22 mouse cellular contexts compared by ENCODE assay signal in genomic region chr3:81052422-81052821, GRCm38 (mm10). TPM values are rescaled to one million over a fixed set of nuclear protein-coding genes. Genes with fewer than 3 reads are reported as not detected.
DNase-seq lines count a peak whose midpoint lies in the region; ATAC-seq and TF ChIP-seq lines count a peak whose summit lies in the region.
"Had no signal": no experiment of that assay in that cellular context is flagged by ENCODE, and none has a peak within 500 bp of the region (broad histone marks: within the 10 kb centered on the region; RNA-seq: fewer than 3 reads in every experiment).

No protein-coding gene starts in this region.

- H3K79me2 ChIP-seq in macrophage (ENCODE audit: inconsistent target), result no peaks in the 10 kb centered on the region

- H3K9ac ChIP-seq in kidney, embryonic 15.5 days, result no peak overlapping the region
- H3K9ac ChIP-seq in lung, postnatal 0 days (replicated peaks; ENCODE audit: low read depth), result no peak overlapping the region
- H3K9ac ChIP-seq: embryonic facial prominence, embryonic 12.5 days; forebrain, embryonic 12.5 days; heart, embryonic 12.5 days had no signal

- no peaks in the 10 kb centered on the region for H3K36me3 ChIP-seq in kidney, embryonic 15.5 days
- no peaks in the 10 kb centered on the region for H3K36me3 ChIP-seq in lung, postnatal 0 days (ENCODE audit: insufficient read depth, low read length)
- H3K36me3 ChIP-seq in macrophage (ENCODE audit: inconsistent target), result no peaks in the 10 kb centered on the region
- H3K36me3 ChIP-seq: embryonic facial prominence, embryonic 12.5 days; forebrain, embryonic 12.5 days; G1E; heart, embryonic 12.5 days; hindbrain, embryonic 10.5 days had no signal

- 0 out of 2 replicates have a peak overlapping the region, but pooled peaks have one; percentile 13 for H3K27ac ChIP-seq in kidney, embryonic 15.5 days
- no peak overlapping the region for H3K27ac ChIP-seq in lung, postnatal 0 days (ENCODE audit: low read length)
- H3K27ac ChIP-seq in macrophage, result peak overlapping the region; percentile 87
- H3K27ac ChIP-seq: embryonic facial prominence, embryonic 12.5 days; forebrain, embryonic 12.5 days; gastrocnemius, adult 2 months; hindbrain, embryonic 10.5 days had no signal

- no peak for TF ChIP-seq CTCF in lung, postnatal 0 days (IDR thresholded peaks at IDR 0.05)

- ATAC-seq in frontal cortex, adult (ENCODE audit: low TSS enrichment), result peak; percentile 77
- ATAC-seq in kidney, embryonic 15.5 days (replicated peaks; ENCODE audit: low FRiP score), result no peak
- peak; percentile 48; the same call in 1 of the 2 replicates for ATAC-seq in lung, postnatal 0 days
- ATAC-seq: CD4-positive, CD25-positive, alpha-beta regulatory T cell, adult 4 months; forebrain, embryonic 16.5 days had no signal

- H3K4me3 ChIP-seq in kidney, embryonic 15.5 days (replicated peaks), result no peak overlapping the region
- H3K4me3 ChIP-seq in lung, postnatal 0 days (ENCODE audit: low read depth, low read length), result no peak overlapping the region
- no peak overlapping the region for H3K4me3 ChIP-seq in macrophage (ENCODE audit: inconsistent target)
- H3K4me3 ChIP-seq: embryonic facial prominence, embryonic 12.5 days; forebrain, embryonic 12.5 days; gastrocnemius, adult 2 months; heart, embryonic 12.5 days; hindbrain, embryonic 10.5 days had no signal

- H3K4me1 ChIP-seq in kidney, embryonic 15.5 days, result peaks cover 16% of the 10 kb centered on the region
- H3K4me1 ChIP-seq in lung, postnatal 0 days (ENCODE audit: insufficient read depth, low read depth, low read length), result no peaks in the 10 kb centered on the region
- H3K4me1 ChIP-seq: forebrain, embryonic 12.5 days; heart, embryonic 12.5 days had no signal

- DNase-seq in frontal cortex, postnatal 10 days (ENCODE audit: low spot score in 2 of 2), result no peak
- DNase-seq in kidney, adult 8-10 months, result no peak
- peak; percentile 25 for DNase-seq in lung, postnatal 0 days (ENCODE audit: low spot score)
- DNase-seq in lung, postnatal 14 days, result no peak
- DNase-seq in spleen, postnatal 14 days (ENCODE audit: low spot score in 2 of 2), result no peak
- DNase-seq: B cell, adult 2 months; cerebellum, adult 11-12 months; cerebellum, adult 9-10 months; cerebellum, postnatal 25 days; gastrocnemius, adult 2 months; gastrocnemius, postnatal 25 days had no signal

- no peaks in the 10 kb centered on the region for H3K27me3 ChIP-seq in kidney, embryonic 15.5 days
- H3K27me3 ChIP-seq in lung, postnatal 0 days (replicated peaks; ENCODE audit: insufficient read depth, low read length), result no peaks in the 10 kb centered on the region
- H3K27me3 ChIP-seq: embryonic facial prominence, embryonic 12.5 days; forebrain, embryonic 12.5 days; heart, embryonic 12.5 days had no signal

- no peak overlapping the region for H3K4me2 ChIP-seq in kidney, embryonic 15.5 days
- H3K4me2 ChIP-seq in lung, postnatal 0 days (replicated peaks; ENCODE audit: low read depth, low read length), result no peak overlapping the region
- H3K4me2 ChIP-seq: embryonic facial prominence, embryonic 12.5 days; forebrain, embryonic 12.5 days; heart, embryonic 12.5 days had no signal

- WGBS in kidney, embryonic 15.5 days, result 62% methylated on average over 6 of the region's 6 CpGs
- 51% methylated on average over 6 of the region's 6 CpGs for WGBS in lung, postnatal 0 days
- 97% methylated on average over 5 of the region's 6 CpGs for WGBS in macrophage (ENCODE audit: missing documents)

- TF ChIP-seq EP300 in lung, postnatal 0 days (IDR thresholded peaks at IDR 0.05), result no peak

- H3K9me3 ChIP-seq in kidney, embryonic 15.5 days (replicated peaks), result no peaks in the 10 kb centered on the region
- H3K9me3 ChIP-seq in lung, postnatal 0 days (ENCODE audit: low read length), result no peaks in the 10 kb centered on the region
- H3K9me3 ChIP-seq: embryonic facial prominence, embryonic 12.5 days; forebrain, embryonic 12.5 days; G1E; heart, embryonic 12.5 days; hindbrain, embryonic 10.5 days had no signal

RNA-seq across cellular contexts. Expression of gene Pdgfc, which starts 16.2 kb away (rescaled TPM):
- polyA plus RNA-seq in kidney, embryonic 15.5 days (2015; fragmentation: Nextera tagmentation; extraction: Ambion mirVana), result 30.2 and 30.9 TPM in 2 replicates
- polyA plus RNA-seq in lung, postnatal 0 days (2015; fragmentation: Nextera tagmentation; extraction: Ambion mirVana), result 2.2 and 2.3 TPM in 2 replicates
- 10 to 100 TPM in 23 of 26 experiments, 1 to 10 TPM in 3; 5.4 to 38.1 (median 14.5) TPM for total RNA-seq in macrophage (2018; cell fraction: chromatin; rRNA removed)
- total RNA-seq in macrophage (2018; cell fraction: cytosol; rRNA removed), result 10 to 100 TPM in 24 of 26 experiments, 1 to 10 TPM in 2; 8.2 to 44.1 (median 20.4) TPM
- total RNA-seq in macrophage (2018; cell fraction: nucleus; rRNA removed), result 10 to 100 TPM; 12.1 to 61.6 (median 24.7) TPM
- polyA plus RNA-seq in macrophage (2018), result 14.8 to 34.2 TPM (median 26.6 TPM) in 3 replicates
- total RNA-seq: granulocyte monocyte progenitor cell, adult 5-6 weeks had no signal
- polyA plus RNA-seq: CD4-positive, CD25-positive, alpha-beta regulatory T cell, adult 4 months; G1E had no signal
